Mouse (Mus musculus) erythroblast, embryonic 14.5 days (primary cell): ENCODE data around the gene Gm9747.

Experiments used
- GATA1 ChIP-seq: IDR thresholded peaks from 2 replicates; pipeline ENCODE4 v1.6.1; 2012; ENCODE audit warnings: low read length, inconsistent platforms, mixed read lengths
- TAL1 ChIP-seq: IDR thresholded peaks from 3 replicates; pipeline ENCODE4 v1.6.1; 2012; ENCODE audit warnings: low read length, inconsistent platforms, mixed read lengths

DNA sequence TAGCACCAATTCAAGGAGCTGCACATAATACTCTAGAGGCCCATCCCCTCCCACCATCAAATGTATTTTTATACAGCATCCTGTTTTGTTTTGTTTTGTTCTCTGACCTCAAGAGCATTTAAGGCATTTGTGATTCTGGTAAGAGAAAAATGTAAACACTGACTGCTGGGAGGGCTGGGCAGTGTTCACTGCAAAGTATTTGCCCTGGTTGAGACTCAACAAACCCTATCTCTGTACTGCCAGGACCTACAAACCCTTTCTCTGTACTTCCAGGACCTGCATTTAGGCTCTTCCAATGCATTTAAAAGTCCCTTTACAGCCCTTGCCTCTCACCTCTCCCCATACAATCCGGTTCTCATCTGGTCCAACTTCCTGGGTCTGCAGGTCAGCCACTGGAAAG is 41.4 kb downstream of the Gm9747 start:
- no peak for TF ChIP-seq GATA1
- no peak for TF ChIP-seq TAL1
